Mouse (Mus musculus) lung, embryonic 15.5 days (tissue): ENCODE data around the gene Scube1. TPM values are rescaled to one million over a fixed set of nuclear protein-coding genes. Genes with fewer than 3 reads are reported as not detected.

Experiments
- ATAC-seq: fragments of 200-750 bp; cut with Nextera tagmentation; 2 replicates; pipeline ENCODE4 v1.8.0; 2017; ENCODE audit warnings: moderate number of reproducible peaks, borderline replicate concordance; ENCODE audit not compliant: low FRiP score, low TSS enrichment; ENCODE audit errors: extremely low read depth
- H3K27ac ChIP-seq: fragments of 300-500 bp; sonication (generic); 2 replicates; pipeline ENCODE4 v1.5.1; 2015; ENCODE audit warnings: moderate library complexity, mild to moderate bottlenecking, inconsistent platforms
- H3K27me3 ChIP-seq: fragments of 300-500 bp; sonication (generic); 2 replicates; pipeline ENCODE4 v1.6.1; 2015; ENCODE audit warnings: inconsistent platforms
- H3K36me3 ChIP-seq: fragments of 300-500 bp; sonication (generic); 2 replicates; pipeline ENCODE4 v1.6.1; 2015; ENCODE audit warnings: inconsistent platforms
- H3K4me1 ChIP-seq: fragments of 300-500 bp; sonication (generic); 2 replicates; pipeline ENCODE4 v1.6.1; 2015; ENCODE audit warnings: inconsistent platforms
- H3K4me2 ChIP-seq: fragments of 300-500 bp; sonication (generic); 2 replicates; pipeline ENCODE4 v1.6.1; 2015; ENCODE audit warnings: inconsistent platforms, mild to moderate bottlenecking, moderate library complexity
- H3K4me3 ChIP-seq: fragments of 300-500 bp; sonication (generic); 2 replicates; pipeline ENCODE4 v1.5.1; 2015; ENCODE audit warnings: mild to moderate bottlenecking, inconsistent platforms
- H3K9ac ChIP-seq: fragments of 300-500 bp; sonication (generic); 2 replicates; pipeline ENCODE4 v1.6.1; 2015; ENCODE audit warnings: inconsistent platforms
- H3K9me3 ChIP-seq: fragments of 300-500 bp; sonication (generic); 2 replicates; pipeline ENCODE4 v1.6.1; 2016; ENCODE audit warnings: inconsistent platforms
- WGBS: fragments of 180-500 bp; shearing (Covaris S2); methylation state at CpG from one replicate; pipeline ENCODE4 v1.1.7; 2015; 5-methylcytosine and 5-hydroxymethylcytosine counted together
- polyA plus RNA-seq: library from polyadenylated mRNA; unstranded; fragments of >200 nt; fragmentation: Nextera tagmentation; extraction: Ambion mirVana; gene quantifications from 2 replicates; pipeline ENCODE4 v1.2.1, GENCODE M21; 2015

Scube1 gene
- polyA plus RNA-seq, 1 experiment from 2014 or later, result 4.2 TPM

GRCm38 (mm10) chr15:83642518-83642917, 82.3 kb downstream of the Scube1 start:
- ATAC-seq, result no peak
- H3K27me3 ChIP-seq, result peaks cover 12% of the 10 kb centered on the region; the same call in 1 of the 2 replicates
- H3K4me3 ChIP-seq, result no peak overlapping the region
- H3K4me2 ChIP-seq, result no peak overlapping the region
- no peak overlapping the region for H3K9ac ChIP-seq
- WGBS, result 91% methylated on average over 6 of the region's 6 CpGs
- no peaks in the 10 kb centered on the region for H3K9me3 ChIP-seq
- H3K27ac ChIP-seq, result no peak overlapping the region
- no peaks in the 10 kb centered on the region for H3K36me3 ChIP-seq
- peaks cover 19% of the 10 kb centered on the region for H3K4me1 ChIP-seq

- H3K9me3 ChIP-seq, result no peaks in the 10 kb centered on the region
- no peak overlapping the region for H3K4me3 ChIP-seq
- H3K27me3 ChIP-seq, result peaks cover 15% of the 10 kb centered on the region; the same call in 1 of the 2 replicates
- H3K4me1 ChIP-seq, result peaks cover 19% of the 10 kb centered on the region
- no peak overlapping the region for H3K9ac ChIP-seq
- no peaks in the 10 kb centered on the region for H3K36me3 ChIP-seq
- 18% methylated on average over 4 of the region's 4 CpGs for WGBS
- no peak for ATAC-seq
- no peak overlapping the region for H3K4me2 ChIP-seq
- no peak overlapping the region for H3K27ac ChIP-seq
These were observed 84.6 kb downstream of the Scube1 start for GRCm38 (mm10) chr15:83640208-83640607.

- no peaks in the 10 kb centered on the region for H3K9me3 ChIP-seq
- no peak overlapping the region for H3K4me2 ChIP-seq
- H3K27me3 ChIP-seq, result peaks cover 15% of the 10 kb centered on the region; the same call in 1 of the 2 replicates
- ATAC-seq, result peak; percentile 86
- no peak overlapping the region for H3K4me3 ChIP-seq
- no peak overlapping the region for H3K9ac ChIP-seq
- WGBS, result 20% methylated on average over 3 of the region's 3 CpGs
- no peaks in the 10 kb centered on the region for H3K36me3 ChIP-seq
- H3K27ac ChIP-seq, result no peak overlapping the region
- peaks cover 19% of the 10 kb centered on the region for H3K4me1 ChIP-seq
These were observed 85.7 kb downstream of the Scube1 start for GRCm38 (mm10) chr15:83639160-83639559.

GRCm38 (mm10) chr15:83638196-83638899, 86.5 kb downstream of the Scube1 start:
- Histone ChIP-seq H3K4me1 (peaks cover 19% of the 10 kb centered on the region), H3K9ac (no peak overlapping the region), H3K9me3 (no peaks in the 10 kb centered on the region), H3K4me2 (no peak overlapping the region), H3K27ac (no peak overlapping the region), H3K4me3 (no peak overlapping the region), H3K27me3 (peaks cover 15% of the 10 kb centered on the region; the same call in 1 of the 2 replicates), H3K36me3 (no peaks in the 10 kb centered on the region)
- no peak for ATAC-seq
- WGBS, result 61% methylated on average over 20 of the region's 20 CpGs

- H3K27me3 ChIP-seq, result peaks cover 11% of the 10 kb centered on the region; the same call in 1 of the 2 replicates
- H3K9ac ChIP-seq, result no peak overlapping the region
- no peak overlapping the region for H3K27ac ChIP-seq
- H3K4me3 ChIP-seq, result no peak overlapping the region
- no peak overlapping the region for H3K4me2 ChIP-seq
- WGBS, result 37% methylated on average over 6 of the region's 6 CpGs
- H3K9me3 ChIP-seq, result no peaks in the 10 kb centered on the region
- no peaks in the 10 kb centered on the region for H3K36me3 ChIP-seq
- no peak for ATAC-seq
- peaks cover 19% of the 10 kb centered on the region for H3K4me1 ChIP-seq
These were observed 88.1 kb downstream of the Scube1 start for GRCm38 (mm10) chr15:83636759-83637158.

GRCm38 (mm10) chr15:83635251-83635650, 89.6 kb downstream of the Scube1 start:
- Histone ChIP-seq H3K9ac (no peak overlapping the region), H3K4me1 (peaks cover 18% of the 10 kb centered on the region), H3K4me2 (no peak overlapping the region), H3K36me3 (no peaks in the 10 kb centered on the region), H3K4me3 (no peak overlapping the region), H3K27me3 (0 out of 2 replicates have a peak, but pooled peaks cover 6% of the 10 kb centered on the region), H3K9me3 (no peaks in the 10 kb centered on the region), H3K27ac (no peak overlapping the region)
- 27% methylated on average over 3 of the region's 3 CpGs for WGBS
- no peak for ATAC-seq

GRCm38 (mm10) chr15:83634076-83634475, 90.7 kb downstream of the Scube1 start:
- Histone ChIP-seq H3K9ac (no peak overlapping the region), H3K4me1 (peaks cover 8% of the 10 kb centered on the region), H3K36me3 (no peaks in the 10 kb centered on the region), H3K27ac (no peak overlapping the region), H3K27me3 (0 out of 2 replicates have a peak, but pooled peaks cover 6% of the 10 kb centered on the region), H3K4me2 (no peak overlapping the region), H3K9me3 (no peaks in the 10 kb centered on the region), H3K4me3 (no peak overlapping the region)
- ATAC-seq, result no peak
- WGBS, result 4% methylated on average over 1 of the region's 1 CpGs

- no peak overlapping the region for H3K4me2 ChIP-seq
- WGBS, result 79% methylated on average over 7 of the region's 7 CpGs
- ATAC-seq, result no peak
- no peaks in the 10 kb centered on the region for H3K9me3 ChIP-seq
- H3K27ac ChIP-seq, result no peak overlapping the region
- H3K36me3 ChIP-seq, result no peaks in the 10 kb centered on the region
- H3K4me1 ChIP-seq, result no peaks in the 10 kb centered on the region
- no peaks in the 10 kb centered on the region for H3K27me3 ChIP-seq
- no peak overlapping the region for H3K4me3 ChIP-seq
- no peak overlapping the region for H3K9ac ChIP-seq
These were observed 93.8 kb downstream of the Scube1 start for GRCm38 (mm10) chr15:83631071-83631470.

GRCm38 (mm10) chr15:83629716-83630115, 95.1 kb downstream of the Scube1 start:
- Histone ChIP-seq H3K4me2 (no peak overlapping the region), H3K9ac (no peak overlapping the region), H3K27ac (no peak overlapping the region), H3K9me3 (no peaks in the 10 kb centered on the region), H3K36me3 (no peaks in the 10 kb centered on the region), H3K27me3 (no peaks in the 10 kb centered on the region), H3K4me3 (no peak overlapping the region), H3K4me1 (no peaks in the 10 kb centered on the region)
- WGBS, result 75% methylated on average over 3 of the region's 3 CpGs
- ATAC-seq, result no peak

- Histone ChIP-seq H3K27me3 (no peaks in the 10 kb centered on the region), H3K4me3 (no peak overlapping the region), H3K4me2 (no peak overlapping the region), H3K27ac (no peak overlapping the region), H3K9me3 (no peaks in the 10 kb centered on the region), H3K4me1 (no peaks in the 10 kb centered on the region), H3K36me3 (no peaks in the 10 kb centered on the region), H3K9ac (no peak overlapping the region)
- WGBS, result 85% methylated on average over 2 of the region's 2 CpGs
- no peak for ATAC-seq
These were observed 98.6 kb downstream of the Scube1 start for GRCm38 (mm10) chr15:83626142-83626645.

- H3K4me1 ChIP-seq, result no peaks in the 10 kb centered on the region
- H3K9ac ChIP-seq, result no peak overlapping the region
- H3K4me3 ChIP-seq, result no peak overlapping the region
- 80% methylated on average over 3 of the region's 3 CpGs for WGBS
- no peaks in the 10 kb centered on the region for H3K9me3 ChIP-seq
- H3K36me3 ChIP-seq, result no peaks in the 10 kb centered on the region
- no peaks in the 10 kb centered on the region for H3K27me3 ChIP-seq
- H3K27ac ChIP-seq, result no peak overlapping the region
- H3K4me2 ChIP-seq, result no peak overlapping the region
- ATAC-seq, result no peak
These were observed 109.6 kb downstream of the Scube1 start for GRCm38 (mm10) chr15:83615245-83615644.

GRCm38 (mm10) chr15:83607115-83607802, 117.6 kb downstream of the Scube1 start:
- Histone ChIP-seq H3K4me3 (no peak overlapping the region), H3K27ac (no peak overlapping the region), H3K9ac (no peak overlapping the region), H3K36me3 (no peaks in the 10 kb centered on the region), H3K4me2 (no peak overlapping the region), H3K4me1 (0 out of 2 replicates have a peak, but pooled peaks cover 6% of the 10 kb centered on the region), H3K9me3 (no peaks in the 10 kb centered on the region), H3K27me3 (no peaks in the 10 kb centered on the region)
- 0 out of 2 replicates have a peak, but pooled peaks have one; percentile 13 for ATAC-seq
- 38% methylated on average over 15 of the region's 15 CpGs for WGBS
